Mouse (Mus musculus) CD4-positive, CD25-positive, alpha-beta regulatory T cell, adult 4 months (primary cell): ENCODE results near the gene Birc5. TPM values are rescaled to one million over a fixed set of nuclear protein-coding genes. Genes with fewer than 3 reads are reported as not detected.
A peak's percentile ranks its signal among the peaks of the same experiment; 100 is the strongest.
"Not testable (repeated sequence)": the region's sequence is repeated elsewhere in the genome, so short reads cannot be mapped to it uniquely, and the experiment has no call there.

Experiments
- ATAC-seq: one replicate; pipeline ENCODE4 v1.8.0; 2017
- polyA plus RNA-seq, 2 experiments: library from polyadenylated mRNA; unstranded; fragments of 100-300 nt; shearing (Covaris generic); gene quantifications; one replicate each; pipeline ENCODE4 v1.2.1; 2017

Gene Birc5
- polyA plus RNA-seq, 2 experiments from 2014 or later, result 16.9 to 31.5 TPM

DNA sequence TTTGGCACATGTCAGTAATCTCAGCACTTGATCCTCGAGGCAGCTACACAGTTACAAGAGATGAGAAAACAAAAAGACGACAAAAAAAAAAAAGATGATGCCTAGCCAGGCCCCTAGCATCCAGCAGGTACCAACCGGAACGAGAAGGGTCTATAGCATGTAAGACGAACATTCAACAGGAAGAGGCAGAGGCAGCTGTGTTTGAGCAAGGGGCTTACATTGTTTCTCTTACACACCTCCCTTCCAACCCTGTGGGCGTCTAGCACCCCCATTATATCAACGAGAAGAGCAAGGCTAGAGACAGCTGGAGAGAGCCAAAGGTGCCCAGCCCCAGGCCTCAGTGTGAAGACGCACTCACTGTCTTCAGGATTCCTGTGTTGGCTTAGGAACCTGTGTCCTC is 22.1 kb upstream of the Birc5 start:
- no peak for ATAC-seq

DNA sequence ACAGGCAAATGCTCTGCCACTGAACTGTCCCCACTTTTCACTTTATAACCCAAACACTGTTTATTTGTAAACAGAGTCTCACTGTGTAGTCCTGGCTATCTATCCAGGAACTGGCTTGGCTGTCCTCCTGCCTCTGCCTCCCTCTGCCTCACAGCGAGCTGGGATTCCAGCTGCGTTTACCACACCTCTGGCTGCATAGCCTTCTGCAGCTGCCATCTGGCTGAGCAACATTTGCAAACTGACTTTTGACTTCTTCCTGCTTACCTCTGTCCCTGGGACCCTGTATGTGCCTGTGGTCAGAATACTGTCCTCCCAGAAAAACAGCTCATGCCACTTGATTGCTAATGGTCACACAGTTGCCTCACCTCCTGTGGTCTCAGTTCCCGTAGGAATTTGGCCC is 21.7 kb upstream of the Birc5 start:
- ATAC-seq, result no peak

GRCm38 (mm10) chr11:117828149-117828887 is 20.7 kb upstream of the Birc5 start:
- ATAC-seq, result peak; percentile 55

- no peak for ATAC-seq
Measured at GRCm38 (mm10) chr11:117828888-117829604, 20.0 kb upstream of the Birc5 start.

DNA sequence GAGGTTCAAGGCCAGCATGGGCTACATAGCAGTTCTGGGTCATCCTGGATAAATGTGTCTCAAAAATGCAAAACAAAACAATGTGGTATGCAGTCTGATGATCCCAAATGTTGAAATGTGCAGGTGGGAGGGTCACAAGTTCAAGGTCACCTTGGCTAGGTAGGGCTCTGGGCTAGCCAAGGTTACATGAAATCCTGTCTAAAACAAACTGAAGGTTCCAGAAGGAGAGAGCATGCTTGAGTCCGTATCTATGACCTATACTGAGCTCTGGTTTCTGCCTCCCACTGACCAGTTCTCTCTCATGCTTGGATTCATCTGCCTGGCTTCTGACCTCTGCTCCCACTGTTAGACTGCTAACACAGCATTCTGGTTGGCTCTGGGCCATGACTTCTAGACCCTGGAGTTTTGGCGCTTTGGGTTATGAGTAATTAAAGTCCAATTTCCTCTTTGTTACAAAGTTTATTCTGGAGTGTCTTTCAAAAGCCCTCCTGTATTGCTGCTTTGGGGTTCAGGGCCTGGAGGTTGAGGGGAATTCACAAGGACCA is 19.3 kb upstream of the Birc5 start:
- ATAC-seq, result no peak

DNA sequence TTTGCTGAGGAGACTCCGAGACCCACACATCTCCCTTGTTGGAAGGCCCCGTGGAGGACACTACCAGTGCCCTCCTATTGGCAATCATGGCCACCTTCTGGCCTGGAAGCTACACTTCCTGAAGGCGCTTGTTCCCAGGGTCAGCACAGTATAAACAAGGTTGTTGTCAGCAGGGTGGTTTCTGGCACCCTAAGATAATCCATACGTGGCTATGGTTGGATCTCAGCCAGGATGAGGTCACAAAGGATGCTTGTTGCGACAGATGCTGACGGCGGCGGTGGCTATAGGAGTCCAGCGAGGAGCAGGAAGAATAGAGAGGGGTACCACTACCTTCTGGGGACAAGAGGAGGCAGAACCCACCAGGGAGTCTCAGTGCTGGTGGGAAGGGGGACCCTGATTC is 18.6 kb upstream of the Birc5 start:
- ATAC-seq, result no peak

DNA sequence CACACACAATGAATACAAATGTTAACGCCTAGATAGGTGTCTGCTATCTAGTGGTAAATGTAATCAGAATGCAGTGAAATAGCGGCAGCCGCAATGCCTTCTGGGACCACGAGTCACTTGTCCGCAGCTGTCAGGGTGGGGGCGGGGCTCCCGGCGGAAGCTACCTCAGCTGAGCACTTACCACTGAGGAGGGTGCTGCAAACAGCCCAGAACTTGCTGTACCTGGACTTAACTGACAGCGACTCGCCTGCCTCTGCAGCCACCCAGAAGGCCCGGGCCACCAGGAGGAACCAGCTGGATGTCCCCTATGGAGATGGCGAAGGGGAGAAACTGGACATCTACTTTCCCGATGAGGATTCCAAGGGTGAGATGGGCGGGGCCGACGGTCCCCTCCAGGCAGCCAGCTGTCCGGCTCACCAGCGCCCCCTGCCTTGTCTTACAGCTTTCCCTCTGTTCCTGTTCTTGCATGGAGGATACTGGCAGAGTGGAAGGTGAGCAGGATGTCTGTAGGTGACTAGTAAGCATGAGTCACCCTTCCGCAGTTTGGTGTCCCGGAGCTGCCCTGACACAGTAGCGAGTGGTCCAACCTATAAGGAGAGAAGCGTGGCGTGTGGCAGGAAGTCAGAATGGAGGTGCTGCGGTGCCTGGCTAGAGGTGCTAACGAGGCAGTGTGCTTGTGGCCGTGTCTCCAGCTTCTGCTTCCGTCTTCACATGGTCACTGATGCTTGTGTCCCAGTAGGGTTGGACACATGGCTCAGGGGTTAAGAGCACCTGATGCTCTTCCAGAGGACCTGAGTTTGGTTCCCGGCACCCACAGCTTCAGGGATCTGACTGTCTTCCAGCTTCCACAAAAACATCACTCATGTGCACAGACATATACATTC is 16.7 kb upstream of the Birc5 start:
- peak; percentile 88 for ATAC-seq

- not testable (repeated sequence) for ATAC-seq
Measured at GRCm38 (mm10) chr11:117833509-117833908, 15.5 kb upstream of the Birc5 start.

GRCm38 (mm10) chr11:117834086-117834485 is 15.0 kb upstream of the Birc5 start:
- no peak for ATAC-seq

GRCm38 (mm10) chr11:117836306-117836705 is 12.7 kb upstream of the Birc5 start:
- ATAC-seq, result no peak

- no peak for ATAC-seq
Measured at GRCm38 (mm10) chr11:117838572-117838971, 10.5 kb upstream of the Birc5 start.

GRCm38 (mm10) chr11:117839021-117839420 is 10.0 kb upstream of the Birc5 start:
- no peak for ATAC-seq

DNA sequence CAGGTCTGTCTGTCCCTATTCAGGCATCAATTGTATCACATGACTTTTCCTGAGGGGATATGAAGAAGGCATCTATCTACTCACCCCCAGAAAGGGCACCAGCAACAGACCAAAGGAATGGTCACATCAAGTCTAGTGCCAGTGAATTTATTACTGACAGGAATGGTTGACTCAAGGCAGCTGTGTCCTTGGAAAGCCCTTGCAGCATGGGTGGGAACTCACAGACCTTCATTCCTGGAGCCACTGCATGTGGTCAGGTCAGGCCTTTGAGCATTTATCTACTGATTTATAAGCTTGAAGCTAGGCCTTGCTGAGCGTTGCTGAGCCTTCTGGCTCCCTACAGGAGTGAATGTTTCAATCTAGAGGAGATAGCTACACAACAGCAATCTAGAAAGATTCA is 8.1 kb upstream of the Birc5 start:
- ATAC-seq, result no peak

DNA sequence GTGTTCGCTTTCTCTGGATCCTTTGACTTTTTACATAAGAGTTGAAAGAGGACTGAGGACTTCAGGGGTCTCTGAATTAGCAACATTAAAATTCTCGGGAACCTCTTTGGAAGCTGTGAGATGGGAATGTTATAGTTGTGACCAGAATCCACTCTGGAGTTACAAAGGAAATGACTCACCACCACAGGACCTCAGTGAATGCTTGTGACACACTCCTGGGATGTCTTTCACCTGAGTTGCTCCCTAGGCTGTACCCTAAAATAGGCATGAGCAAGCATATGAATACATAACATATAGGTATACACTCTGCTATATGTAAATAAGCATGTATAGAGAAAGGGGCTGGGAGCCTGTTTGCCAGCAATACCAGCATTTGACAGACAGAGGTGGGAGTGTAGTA is 5.6 kb upstream of the Birc5 start:
- no peak for ATAC-seq

GRCm38 (mm10) chr11:117844997-117845396 is 4.1 kb upstream of the Birc5 start:
- ATAC-seq, result no peak

GRCm38 (mm10) chr11:117845651-117846050 is 3.4 kb upstream of the Birc5 start:
- no peak for ATAC-seq

DNA sequence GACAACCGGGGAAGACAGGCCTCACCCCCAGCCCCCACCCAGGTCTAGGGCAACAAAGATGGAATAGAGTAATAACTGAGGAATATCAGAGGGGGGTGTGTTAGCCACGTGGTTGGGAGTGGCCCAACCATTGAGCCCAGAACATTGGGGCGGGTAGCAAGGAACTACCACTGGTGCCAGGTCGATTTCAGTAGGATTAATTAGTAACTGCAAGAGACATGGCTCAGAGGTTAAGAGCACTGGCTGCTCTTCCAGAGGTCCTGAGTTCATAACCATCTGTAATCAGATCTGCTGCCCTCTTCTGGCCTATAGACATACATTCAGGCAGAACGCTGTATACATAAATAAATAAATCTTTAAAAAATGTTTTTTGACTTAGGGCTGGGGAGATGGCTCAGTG is 2.4 kb upstream of the Birc5 start:
- ATAC-seq, result no peak

DNA sequence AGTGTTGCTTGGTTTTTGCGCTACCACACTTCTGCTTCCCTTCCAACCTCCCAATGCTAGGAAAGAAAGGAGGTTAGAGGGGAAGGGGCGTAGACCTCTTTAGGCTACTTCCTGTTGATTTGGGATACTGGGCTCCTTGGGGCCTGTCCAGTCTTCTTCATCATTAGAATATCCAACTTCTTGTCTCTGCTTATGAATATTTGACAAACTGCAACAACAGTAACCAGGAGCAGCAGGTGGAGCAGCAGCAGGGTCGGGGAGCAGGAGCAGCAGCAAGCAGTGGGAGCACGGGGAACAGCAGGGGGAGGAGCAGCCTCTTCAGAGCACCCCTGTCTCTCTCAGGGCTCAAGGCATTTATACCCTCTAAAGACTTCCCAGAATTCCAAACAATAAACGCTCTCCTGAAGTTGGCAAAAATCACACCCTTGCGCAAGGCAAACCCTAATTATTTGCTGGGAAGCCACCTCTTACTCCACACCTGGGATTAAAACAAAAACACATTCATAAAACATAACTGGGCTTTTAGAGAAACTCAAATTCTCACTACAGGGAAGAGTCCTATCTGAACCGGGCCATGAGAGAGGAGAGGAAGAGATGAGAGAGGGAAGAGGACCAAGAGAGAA is 1.3 kb upstream of the Birc5 start:
- no peak for ATAC-seq

DNA sequence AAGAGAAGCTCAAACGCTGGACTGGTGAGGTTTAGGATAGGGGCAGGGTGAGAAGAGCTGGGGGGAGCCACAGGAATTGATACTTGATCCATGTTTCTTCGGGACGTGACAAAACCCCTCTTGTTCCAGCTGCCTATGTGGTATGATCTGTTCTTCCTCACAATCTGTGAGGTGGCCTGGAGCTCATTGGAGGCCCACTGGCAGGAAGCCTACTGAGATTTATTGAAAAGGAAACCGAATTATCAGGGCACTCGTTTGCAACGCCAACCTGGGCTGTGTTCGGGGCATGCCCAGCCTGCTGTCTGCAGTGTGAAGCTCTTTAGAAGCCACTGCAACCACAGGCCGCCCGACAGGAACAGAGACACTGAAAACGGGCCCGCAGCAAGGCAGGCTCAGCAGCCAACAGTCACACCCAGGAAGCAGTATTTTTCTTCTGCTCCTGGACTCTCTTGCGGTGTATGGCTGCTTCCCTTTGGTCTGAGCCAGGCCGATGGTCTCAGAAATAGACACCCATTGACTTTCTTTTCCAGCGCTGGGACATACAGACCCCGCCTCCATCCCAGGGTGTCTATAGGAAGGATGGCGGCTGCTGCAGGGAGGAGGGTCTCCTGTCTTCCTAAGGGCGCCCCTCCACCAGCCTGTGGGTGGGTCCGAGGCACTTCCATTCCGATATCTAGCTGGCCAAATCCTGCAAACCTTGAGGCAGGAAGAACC is 623 bp upstream of the Birc5 start:
- ATAC-seq, result peak; percentile 77

GRCm38 (mm10) chr11:117852875-117853274 is 3.8 kb downstream of the Birc5 start:
- no peak for ATAC-seq

- no peak for ATAC-seq
Measured at GRCm38 (mm10) chr11:117854241-117854640, 5.2 kb downstream of the Birc5 start.

DNA sequence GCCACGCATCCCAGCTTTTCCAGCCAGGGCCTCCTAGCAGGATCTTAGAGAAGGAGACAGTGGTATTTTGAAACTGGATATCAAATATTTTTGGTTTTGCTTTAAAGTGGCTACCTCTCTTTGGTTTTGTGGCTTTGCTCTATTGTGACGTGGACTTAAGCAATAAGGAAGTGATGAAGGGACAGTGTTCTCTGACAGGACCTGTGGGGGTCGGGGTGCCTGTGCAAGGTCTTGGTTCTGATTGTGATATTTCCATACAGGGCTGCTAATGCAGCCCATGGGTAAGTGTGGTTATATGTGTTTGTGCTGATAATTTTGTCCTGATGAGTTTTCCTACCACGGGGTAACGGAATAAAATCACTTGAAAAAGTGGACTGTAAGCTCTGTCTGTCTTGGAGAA is 6.3 kb downstream of the Birc5 start:
- ATAC-seq, result no peak
